Comparison of ENCODE assay signal across 8 mouse cellular contexts in genomic region chr9:99868606-99869005, GRCm38 (mm10). TPM values are rescaled to one million over a fixed set of nuclear protein-coding genes. Genes with fewer than 3 reads are reported as not detected.
A peak's percentile ranks its signal among the peaks of the same experiment; 100 is the strongest.
DNase-seq lines count a peak whose midpoint lies in the region; ATAC-seq and TF ChIP-seq lines count a peak whose summit lies in the region.

No protein-coding gene starts in this region.

- no peak overlapping the region for H3K9ac ChIP-seq in lung, embryonic 15.5 days
- no peak overlapping the region for H3K9ac ChIP-seq in embryonic facial prominence, embryonic 15.5 days
- H3K9ac ChIP-seq in intestine, embryonic 16.5 days (ENCODE audit: low read depth, low read length), result no peak overlapping the region
- no peak overlapping the region for H3K9ac ChIP-seq in neural tube, embryonic 14.5 days (replicated peaks; ENCODE audit: low read depth, low read length)

- under 1% methylated on average over 26 of the region's 26 CpGs for WGBS in lung, embryonic 15.5 days
- WGBS in embryonic facial prominence, embryonic 15.5 days, result under 1% methylated on average over 26 of the region's 26 CpGs
- WGBS in intestine, embryonic 16.5 days, result under 1% methylated on average over 26 of the region's 26 CpGs
- under 1% methylated on average over 26 of the region's 26 CpGs for WGBS in neural tube, embryonic 14.5 days

- no peak for ATAC-seq in lung, embryonic 15.5 days (ENCODE audit: borderline replicate concordance, extremely low read depth, low FRiP score, low TSS enrichment)
- no peak for ATAC-seq in embryonic facial prominence, embryonic 15.5 days (ENCODE audit: insufficient number of reproducible peaks, low FRiP score, low TSS enrichment, low read depth)
- ATAC-seq in intestine, embryonic 16.5 days, result peak; percentile 33; the same call in 1 of the 2 replicates
- ATAC-seq in neural tube, embryonic 14.5 days (ENCODE audit: low read depth), result peak; percentile 58

- no peak for DNase-seq in lung, adult 18-20 months
- no peak for DNase-seq in spleen, postnatal 10 days (ENCODE audit: low spot score in 2 of 2)
- no peak for DNase-seq in gastrocnemius, postnatal 25 days
- DNase-seq in layer of hippocampus, adult 2 months (ENCODE audit: low spot score in 2 of 2), result no peak

- H3K4me3 ChIP-seq in lung, embryonic 15.5 days, result peak overlapping the region; percentile 7; the same call in 1 of the 2 replicates
- peak overlapping the region; percentile 25 for H3K4me3 ChIP-seq in embryonic facial prominence, embryonic 15.5 days (replicated peaks)
- H3K4me3 ChIP-seq in intestine, embryonic 16.5 days (ENCODE audit: low read length), result peak overlapping the region; percentile 27
- H3K4me3 ChIP-seq in neural tube, embryonic 14.5 days (ENCODE audit: low read depth, low read length), result peak overlapping the region; percentile 13; the same call in 1 of the 2 replicates
- H3K4me3 ChIP-seq in layer of hippocampus, adult 2 months, result no peak overlapping the region

- H3K36me3 ChIP-seq in lung, embryonic 15.5 days, result no peaks in the 10 kb centered on the region
- no peaks in the 10 kb centered on the region for H3K36me3 ChIP-seq in embryonic facial prominence, embryonic 15.5 days
- H3K36me3 ChIP-seq in intestine, embryonic 16.5 days (ENCODE audit: control insufficient read depth, insufficient read depth, low read length), result no peaks in the 10 kb centered on the region
- H3K36me3 ChIP-seq in neural tube, embryonic 14.5 days (ENCODE audit: control insufficient read depth, insufficient read depth, low read length), result no peaks in the 10 kb centered on the region

- H3K4me2 ChIP-seq in lung, embryonic 15.5 days, result peak overlapping the region; percentile 39
- peak overlapping the region; percentile 44 for H3K4me2 ChIP-seq in embryonic facial prominence, embryonic 15.5 days (replicated peaks)
- H3K4me2 ChIP-seq in intestine, embryonic 16.5 days (ENCODE audit: low read depth, low read length), result peak overlapping the region; percentile 34
- peak overlapping the region; percentile 24; the same call in 1 of the 2 replicates for H3K4me2 ChIP-seq in neural tube, embryonic 14.5 days (ENCODE audit: low read depth, low read length)

- TF ChIP-seq CTCF in layer of hippocampus, adult 2 months (conservative IDR thresholded peaks at IDR 0.05), result no peak

- H3K27ac ChIP-seq in lung, embryonic 15.5 days, result no peak overlapping the region
- H3K27ac ChIP-seq in embryonic facial prominence, embryonic 15.5 days (replicated peaks), result no peak overlapping the region
- H3K27ac ChIP-seq in intestine, embryonic 16.5 days (ENCODE audit: low read length), result no peak overlapping the region
- no peak overlapping the region for H3K27ac ChIP-seq in neural tube, embryonic 14.5 days (ENCODE audit: low read depth, low read length)
- H3K27ac ChIP-seq in layer of hippocampus, adult 2 months, result no peak overlapping the region

- H3K4me1 ChIP-seq in lung, embryonic 15.5 days, result peaks cover 11% of the 10 kb centered on the region
- peaks cover 39% of the 10 kb centered on the region for H3K4me1 ChIP-seq in embryonic facial prominence, embryonic 15.5 days
- H3K4me1 ChIP-seq in intestine, embryonic 16.5 days (ENCODE audit: control insufficient read depth, insufficient read depth, low read length), result peaks cover 8% of the 10 kb centered on the region; the same call in 1 of the 2 replicates
- peaks cover 4% of the 10 kb centered on the region for H3K4me1 ChIP-seq in neural tube, embryonic 14.5 days (ENCODE audit: control insufficient read depth, insufficient read depth, low read length)

- no peaks in the 10 kb centered on the region for H3K9me3 ChIP-seq in lung, embryonic 15.5 days
- no peaks in the 10 kb centered on the region for H3K9me3 ChIP-seq in embryonic facial prominence, embryonic 15.5 days (replicated peaks)
- H3K9me3 ChIP-seq in intestine, embryonic 16.5 days (ENCODE audit: control insufficient read depth, low read length), result no peaks in the 10 kb centered on the region
- H3K9me3 ChIP-seq in neural tube, embryonic 14.5 days (ENCODE audit: control insufficient read depth, low read length), result no peaks in the 10 kb centered on the region

- peaks cover 100% of the 10 kb centered on the region for H3K27me3 ChIP-seq in lung, embryonic 15.5 days
- peaks cover 94% of the 10 kb centered on the region for H3K27me3 ChIP-seq in embryonic facial prominence, embryonic 15.5 days
- H3K27me3 ChIP-seq in intestine, embryonic 16.5 days (replicated peaks; ENCODE audit: control insufficient read depth, insufficient read depth, low read length), result peaks cover 77% of the 10 kb centered on the region
- peaks cover 53% of the 10 kb centered on the region for H3K27me3 ChIP-seq in neural tube, embryonic 14.5 days (ENCODE audit: control insufficient read depth, insufficient read depth, low read length)

RNA-seq across cellular contexts. Expression of gene Sox14, which starts 7.4 kb away (rescaled TPM):
- polyA plus RNA-seq in lung, embryonic 15.5 days (2015; fragmentation: Nextera tagmentation; extraction: Ambion mirVana), result not detected in 2 replicates
- 0.29 and 0.41 TPM in 2 replicates for polyA plus RNA-seq in embryonic facial prominence, embryonic 15.5 days (2015; fragmentation: Nextera tagmentation; extraction: Ambion mirVana)
- polyA plus RNA-seq in intestine, embryonic 16.5 days (2015; fragmentation: Nextera tagmentation; extraction: Ambion mirVana), result not detected in 2 replicates
- 7.9 and 9.5 TPM in 2 replicates for polyA plus RNA-seq in neural tube, embryonic 14.5 days (2014; fragmentation: Nextera tagmentation; extraction: Ambion mirVana)
- not detected for total RNA-seq in gastrocnemius, postnatal 25 days (2021)
- total RNA-seq in layer of hippocampus, adult 2 months (2021), result not detected

Comparison
In these comparisons a context has a peak if more than half of its experiments do, and no peak if none do; other contexts are left out.
1. ATAC-seq: peak in intestine, embryonic 16.5 days (single experiment) and neural tube, embryonic 14.5 days (single experiment); none in lung, embryonic 15.5 days (single experiment) and embryonic facial prominence, embryonic 15.5 days (single experiment).
2. Peak in every context shown above with its lines, with median percentiles within 50 percentile points of each other: H3K4me2 ChIP-seq.